Mouse (Mus musculus) right cerebral cortex, adult 2 months (tissue): Measurements from ENCODE around the gene Ngly1.

Experiments used
- DNase-seq, 2 experiments: peaks; one replicate each; pipeline ENCODE4 v3.0.0; 2021 to 2022; ENCODE audit warnings: low spot score in 2 of 2

Gene Ngly1

DNA sequence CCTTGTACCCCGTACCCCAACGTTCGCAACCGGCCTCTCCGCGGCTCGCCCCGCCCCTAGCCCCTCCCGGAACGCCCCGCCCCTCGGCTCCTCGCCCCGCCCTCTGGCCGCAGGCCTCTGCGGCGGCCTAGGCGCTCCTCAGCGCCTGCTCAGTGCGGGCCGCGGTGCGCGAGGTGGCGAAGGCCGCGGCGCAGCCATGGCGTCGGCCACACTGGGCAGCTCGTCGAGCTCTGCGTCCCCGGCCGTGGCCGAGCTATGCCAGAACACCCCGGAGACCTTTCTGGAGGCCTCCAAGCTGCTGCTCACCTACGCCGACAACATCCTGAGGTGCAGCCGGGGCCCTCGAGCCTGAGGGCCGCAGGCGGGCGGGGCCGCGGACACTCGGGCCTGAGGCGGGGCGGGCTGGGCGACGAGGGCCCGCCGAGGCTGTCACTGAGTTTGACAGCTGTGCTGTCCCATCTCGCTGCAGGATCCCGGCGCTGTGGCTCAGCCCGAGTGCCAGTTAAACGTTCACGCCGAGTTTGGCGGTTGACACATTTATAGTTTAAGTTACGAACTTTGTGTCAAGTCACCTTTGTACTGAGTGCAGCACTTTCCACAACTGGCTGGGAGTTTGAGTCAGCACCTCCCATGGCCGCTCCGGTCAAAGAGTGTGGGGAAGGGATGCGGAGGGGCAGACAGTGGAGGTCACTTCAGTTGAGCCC is at the start of gene Ngly1, which contains the start of gene Oxsm:
TSS of gene Ngly1 (plus strand) at position 110 of the 704 bp plus-strand sequence.
TSS of gene Oxsm (minus strand) at position 638 of the 704 bp plus-strand sequence.
- DNase-seq, result peak; percentile 75 to 81

DNA sequence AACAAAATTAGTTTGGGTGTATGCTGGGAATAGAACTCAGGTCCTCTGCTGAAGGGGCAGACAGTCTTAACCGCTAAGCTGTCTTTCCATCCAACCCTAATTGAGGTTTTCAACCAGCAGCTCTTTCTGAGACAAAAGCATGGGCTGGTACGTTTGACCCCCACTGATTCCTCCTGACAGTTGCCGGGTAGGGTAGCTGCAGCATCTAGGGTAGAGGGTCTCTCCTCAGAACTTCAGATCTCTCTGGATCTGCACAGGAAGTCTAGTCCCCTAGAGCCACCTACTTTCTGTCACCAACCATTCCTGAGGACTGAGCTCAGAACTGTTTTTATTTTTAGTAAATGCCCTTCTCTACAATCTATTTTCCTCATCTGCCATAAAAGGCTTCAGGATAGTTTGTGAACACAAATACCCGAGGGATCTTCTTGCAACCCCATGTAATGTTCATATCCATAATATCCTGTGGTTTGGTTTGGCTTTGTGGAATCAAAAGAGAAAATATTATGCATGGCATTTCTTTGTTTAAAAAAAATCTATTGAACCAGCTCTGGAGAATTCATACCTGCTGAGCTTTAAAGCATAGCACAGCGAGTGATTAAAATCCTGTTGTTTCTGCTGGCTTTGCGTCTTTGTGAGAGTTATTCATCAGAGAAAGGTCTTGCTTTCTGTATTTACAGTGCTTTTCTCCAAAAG is 48.7 kb upstream of the Ngly1 start:
- no peak for DNase-seq

DNA sequence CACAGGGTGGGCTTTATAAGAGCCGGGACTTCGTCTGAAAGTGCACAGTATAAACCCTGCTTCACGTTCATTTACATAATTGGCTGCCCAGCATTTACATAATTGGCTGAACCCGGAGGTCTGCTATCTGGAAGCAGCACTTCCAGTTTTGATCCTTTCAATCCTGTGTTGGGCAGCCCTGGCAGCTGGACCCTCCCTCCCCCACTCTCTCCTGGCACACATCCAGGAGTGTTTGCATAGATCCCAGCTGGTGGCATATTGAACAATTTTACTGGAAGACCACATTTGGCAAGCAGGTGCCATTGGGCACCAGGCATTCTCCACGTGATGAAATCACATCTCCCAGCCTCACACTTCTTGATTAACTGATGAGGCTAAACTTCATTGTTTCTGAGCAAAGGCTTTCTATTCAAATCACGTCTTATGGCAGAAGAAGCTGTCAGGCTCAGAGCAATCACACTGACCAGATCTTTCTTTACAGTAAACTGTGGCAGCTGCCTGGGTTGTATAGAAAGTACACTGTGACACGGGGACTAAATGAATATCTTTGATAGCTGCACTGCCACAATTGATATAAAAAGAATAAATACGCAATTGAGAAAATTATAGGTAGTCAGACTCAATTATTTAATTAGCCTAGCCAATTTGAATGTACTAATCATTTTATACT is 48.0 kb upstream of the Ngly1 start:
- DNase-seq, result peak; percentile 44 to 70

DNA sequence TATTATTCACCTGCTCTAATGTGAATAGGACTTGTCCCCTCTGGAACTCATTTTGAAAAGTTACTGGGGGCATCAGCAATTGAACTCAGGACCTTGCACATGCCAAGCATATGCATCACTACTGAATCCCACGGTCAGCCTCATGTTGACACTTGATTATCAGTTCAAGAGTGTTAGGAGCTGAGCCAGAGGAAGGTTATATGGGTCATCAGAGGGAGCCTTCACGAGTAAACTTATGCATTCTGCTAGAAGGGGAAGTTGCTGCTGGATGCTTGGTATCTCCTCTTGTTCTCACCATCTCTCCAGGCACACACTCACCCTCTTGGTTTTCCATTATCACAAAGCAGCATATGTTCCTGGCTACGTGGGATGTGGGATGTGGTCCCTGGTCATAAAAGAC is 47.4 kb upstream of the Ngly1 start:
- no peak for DNase-seq

DNA sequence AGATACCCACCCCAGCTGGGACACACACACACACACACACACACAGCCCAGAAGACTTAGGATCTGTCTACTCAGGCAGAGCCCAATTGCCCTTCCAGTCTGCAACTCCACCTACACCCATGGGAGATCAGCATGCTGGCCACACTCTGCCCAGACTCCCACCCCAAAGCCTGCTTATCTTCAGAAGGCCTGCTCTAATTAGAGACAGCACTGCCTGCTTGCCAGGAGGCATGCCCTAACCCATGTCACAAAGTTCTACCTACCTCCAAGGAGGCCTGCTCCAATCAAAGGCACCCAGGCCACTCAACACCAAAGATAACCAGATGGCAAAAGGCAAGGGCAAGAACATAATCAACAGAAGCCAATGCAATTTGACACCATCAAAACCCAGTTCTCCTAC is 41.4 kb upstream of the Ngly1 start:
- DNase-seq, result no peak

DNA sequence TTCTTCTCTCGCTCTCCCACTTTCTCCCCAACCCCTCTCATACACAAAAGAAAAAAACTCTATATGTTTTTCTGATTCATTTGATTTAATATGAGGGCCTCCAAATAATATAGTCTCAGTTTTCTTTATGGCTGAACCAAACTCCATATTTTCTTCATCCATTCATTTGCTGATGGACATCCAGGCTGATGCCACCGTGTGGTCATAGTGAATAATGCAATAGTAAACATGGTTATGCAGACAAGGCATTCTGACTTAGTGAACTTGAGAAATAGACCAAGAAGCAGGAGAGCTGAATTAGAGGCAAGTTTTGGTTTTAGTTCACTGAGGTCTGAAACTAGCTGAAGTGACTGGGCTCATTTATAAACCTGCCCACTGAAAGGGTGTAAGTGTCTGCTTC is 30.1 kb upstream of the Ngly1 start:
- no peak for DNase-seq

DNA sequence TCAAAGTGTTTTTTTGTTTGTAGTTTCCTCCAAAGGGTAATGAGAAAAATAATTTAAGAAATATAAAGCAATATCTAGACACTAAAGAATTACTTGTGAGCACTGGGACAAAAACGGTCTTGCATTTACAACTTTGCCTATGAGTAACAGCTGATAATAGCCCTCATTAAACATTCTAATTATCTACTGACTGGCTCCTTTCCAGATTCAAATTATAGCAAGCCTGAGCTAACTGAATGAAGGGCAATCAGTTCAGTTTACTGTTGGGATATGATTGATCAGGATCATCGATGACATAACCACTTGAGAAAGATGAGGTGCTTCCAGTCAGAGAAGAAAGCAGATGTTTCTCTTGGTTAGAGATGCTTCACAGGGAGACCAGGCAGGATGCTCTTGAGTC is 19.7 kb upstream of the Ngly1 start:
- DNase-seq, result no peak

DNA sequence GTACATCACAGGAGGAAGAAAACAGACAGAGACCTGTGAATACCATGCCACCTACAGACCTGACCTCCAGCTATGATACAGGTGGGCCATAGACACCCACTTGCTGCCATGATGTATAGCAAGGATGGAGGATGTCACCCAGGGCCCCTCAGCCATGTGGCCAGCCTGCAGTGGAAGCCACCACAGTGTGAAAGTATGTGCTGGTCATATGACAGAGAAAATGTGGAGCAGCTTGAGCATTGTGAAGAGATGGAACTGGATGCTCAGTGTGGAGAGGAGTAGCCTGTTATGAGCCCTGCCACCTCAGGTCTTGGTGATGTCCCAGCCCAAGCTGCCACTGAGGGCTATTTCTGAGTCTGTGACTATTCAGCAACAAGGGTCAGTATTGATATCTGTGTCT is 18.5 kb upstream of the Ngly1 start:
- DNase-seq, result no peak

DNA sequence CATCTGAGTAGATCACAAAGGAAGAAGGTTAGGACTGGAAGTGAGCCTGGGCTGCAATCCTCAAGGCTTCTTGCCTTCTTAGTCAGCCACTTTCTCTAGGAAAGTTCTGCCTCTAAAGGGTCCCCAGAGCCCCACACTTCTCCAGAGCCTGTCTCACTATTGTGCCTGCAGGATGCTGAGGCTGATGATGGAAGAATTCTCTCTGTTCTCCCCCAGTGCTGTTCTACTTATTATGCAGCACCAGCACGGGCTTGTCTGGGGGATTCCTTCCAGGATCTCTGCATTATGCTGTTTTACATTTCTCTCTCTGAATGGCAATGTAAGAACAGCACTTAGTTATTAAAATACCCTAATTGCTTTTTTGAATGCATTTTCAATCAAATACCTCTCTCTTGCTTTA is 15.6 kb upstream of the Ngly1 start:
- DNase-seq, result no peak

DNA sequence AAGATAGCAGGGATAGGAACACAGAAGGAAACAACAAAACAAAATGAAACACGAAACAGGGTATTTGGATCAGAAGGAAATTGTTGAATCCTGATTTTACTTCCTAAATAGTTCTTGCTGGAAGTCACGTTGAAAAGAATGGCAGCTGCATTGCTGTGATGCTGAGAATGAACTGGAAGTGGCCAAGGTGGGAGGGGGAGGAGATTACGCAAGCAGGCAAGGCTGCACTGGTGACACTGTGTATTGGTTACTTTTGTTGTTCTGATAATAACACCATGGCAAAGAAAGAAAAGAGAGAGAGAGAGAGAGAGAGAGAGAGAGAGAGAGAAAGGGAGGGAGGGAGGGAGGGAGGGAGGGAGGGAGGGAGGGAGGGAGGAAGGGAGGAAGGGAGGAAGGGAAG is 12.6 kb upstream of the Ngly1 start:
- no peak for DNase-seq

DNA sequence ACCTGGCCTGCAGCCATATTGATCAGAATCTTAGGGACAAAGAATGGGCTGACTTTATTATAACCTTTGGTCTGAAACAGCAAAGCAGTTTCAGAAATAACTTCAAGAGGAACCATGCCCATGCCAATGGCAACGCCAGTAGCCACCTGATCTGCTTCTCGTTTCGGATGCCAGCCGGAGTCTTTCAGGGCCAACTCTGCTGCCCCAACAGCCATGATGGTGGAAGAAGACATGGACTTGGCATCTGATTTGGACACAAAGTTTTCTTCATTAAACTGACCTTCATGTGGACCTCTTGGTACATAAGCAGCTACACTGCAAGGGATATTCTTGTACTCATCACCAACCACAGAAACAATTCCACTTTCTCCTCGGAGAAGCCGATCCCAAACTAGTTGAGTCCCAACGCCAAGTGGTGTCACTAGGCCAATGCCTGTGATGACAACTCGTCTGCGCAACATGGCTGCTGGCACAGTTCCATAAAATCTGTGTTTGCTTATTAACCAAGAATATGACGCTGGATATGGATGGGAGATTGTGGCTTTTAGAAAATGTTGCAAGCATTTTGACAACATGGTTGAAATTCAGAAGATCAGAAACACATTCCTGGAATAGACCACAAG is 6.8 kb upstream of the Ngly1 start:
- DNase-seq, result no peak

DNA sequence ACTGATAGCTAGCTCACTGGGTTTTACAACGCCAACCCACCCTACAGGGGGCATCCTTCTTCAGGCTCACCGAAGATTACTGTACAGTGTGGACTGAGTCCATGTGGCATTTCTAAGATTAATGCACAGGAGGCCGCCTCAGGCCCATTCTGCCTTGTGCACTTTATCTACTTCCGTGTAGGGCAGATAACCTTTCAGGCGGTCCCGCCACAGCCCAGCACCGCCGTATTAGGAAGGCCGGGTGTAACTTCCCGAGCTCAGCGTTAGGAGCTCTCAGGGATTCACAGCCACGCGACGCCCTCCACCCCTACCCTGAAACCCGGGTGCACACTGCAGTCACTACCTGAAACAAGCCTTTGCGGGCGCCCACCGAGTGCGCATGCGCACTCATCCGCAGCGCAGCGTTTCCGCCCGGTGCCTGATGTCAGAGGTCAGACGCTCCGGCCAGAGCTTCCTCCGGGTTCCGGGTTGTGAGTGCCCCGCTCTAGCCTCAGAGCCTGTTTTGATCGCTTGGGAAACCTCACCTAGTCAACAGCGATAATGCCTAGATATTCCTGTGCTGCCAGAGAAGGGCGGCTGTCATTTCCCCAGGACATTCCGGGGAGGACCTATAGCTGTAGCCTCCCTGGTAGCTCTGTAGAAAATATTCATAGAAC is 6.0 kb upstream of the Ngly1 start:
- peak; percentile 90 to 91 for DNase-seq

DNA sequence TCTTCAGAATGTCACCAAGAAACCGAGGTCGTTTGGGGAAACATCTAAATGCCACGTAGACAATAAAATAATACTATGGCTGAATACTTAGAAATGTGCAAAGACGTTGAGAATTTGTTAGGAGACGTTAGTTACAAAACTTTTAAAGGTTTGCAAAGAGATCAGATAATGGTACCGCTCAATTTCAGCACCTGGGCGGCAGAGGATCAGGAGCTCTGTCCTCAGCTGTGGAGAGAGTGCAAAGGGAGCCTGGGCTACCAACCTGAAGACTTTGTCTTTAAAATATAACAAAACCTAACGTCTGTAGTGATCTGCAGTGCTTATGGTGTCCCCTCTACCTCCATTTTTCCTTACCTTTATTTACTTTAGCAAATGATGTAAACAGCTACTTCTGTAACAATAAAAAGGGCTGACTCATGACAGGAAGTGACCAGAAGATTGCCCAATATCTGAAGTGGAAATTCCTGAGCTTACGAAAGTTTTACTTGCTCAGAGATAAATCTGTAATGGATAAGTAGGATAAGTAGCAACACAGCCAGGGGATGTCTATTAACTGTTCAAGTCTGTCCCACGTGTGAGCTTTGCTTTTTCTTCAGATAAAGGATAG is 5.4 kb upstream of the Ngly1 start:
- DNase-seq, result no peak

DNA sequence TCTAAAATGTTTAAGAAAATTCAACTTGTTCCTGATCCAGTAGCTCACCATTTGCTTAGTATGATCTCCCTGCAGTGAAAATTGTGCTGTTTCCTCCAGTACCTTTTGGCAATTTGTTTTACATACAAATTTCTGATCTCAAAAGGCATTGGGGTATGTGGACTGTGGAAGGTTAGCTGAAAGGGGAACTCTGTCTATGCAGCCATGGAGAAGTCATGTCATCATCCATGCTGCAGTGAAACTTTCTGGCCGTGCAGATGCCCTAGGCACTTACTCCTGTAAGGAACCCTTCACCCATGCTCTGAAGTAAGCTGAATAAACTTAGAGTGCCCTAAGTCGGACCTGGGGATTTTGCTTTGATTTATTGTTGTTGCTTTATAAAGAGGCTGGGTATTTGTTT is 4.7 kb upstream of the Ngly1 start:
- no peak for DNase-seq

DNA sequence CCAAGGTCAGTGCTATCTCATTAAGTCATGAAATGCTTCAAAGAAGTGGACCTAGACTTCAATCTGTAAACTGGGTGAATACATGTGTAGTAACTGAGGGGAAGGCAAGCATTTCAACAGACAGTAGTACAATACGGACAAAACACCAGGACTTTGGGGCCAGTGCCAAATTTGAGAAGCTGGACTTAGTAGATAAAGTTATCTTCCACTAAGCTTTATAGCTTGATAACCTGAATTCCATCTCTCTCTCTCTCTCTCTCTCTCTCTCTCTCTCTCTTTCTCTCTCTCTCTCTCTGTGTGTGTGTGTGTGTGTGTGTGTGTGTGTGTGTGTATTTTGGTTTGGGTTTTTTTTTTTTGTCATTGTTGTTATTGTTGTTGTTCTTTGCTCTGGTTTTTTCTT is 4.0 kb upstream of the Ngly1 start:
- DNase-seq, result no peak

DNA sequence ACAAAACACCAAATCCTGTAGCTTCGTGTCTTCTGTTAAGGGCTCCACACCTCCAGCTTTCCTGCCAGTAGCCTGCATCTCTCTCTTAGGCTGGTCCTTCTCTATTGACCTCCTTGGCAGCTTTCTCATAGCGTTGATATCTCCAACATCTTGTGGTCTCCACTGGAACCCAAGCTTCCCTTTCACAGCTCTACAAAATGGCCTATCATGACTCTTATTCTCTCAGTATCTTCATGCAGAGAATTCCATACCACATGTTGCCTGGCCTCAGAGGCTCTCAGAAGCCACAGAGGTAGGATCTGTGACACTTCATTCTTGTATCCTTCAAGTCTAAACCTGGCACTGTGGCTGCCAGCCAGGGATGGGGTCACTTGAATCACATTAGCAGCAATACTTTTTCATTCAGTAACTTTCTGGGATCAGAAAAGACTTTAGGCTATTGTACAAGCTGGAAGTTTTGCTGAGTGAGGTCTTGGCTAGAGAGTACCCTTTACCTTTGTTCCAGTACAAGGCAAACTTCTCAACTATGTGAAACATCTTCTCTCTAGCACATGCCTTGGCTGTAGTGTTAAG is 2.7 kb upstream of the Ngly1 start:
- DNase-seq, result no peak

DNA sequence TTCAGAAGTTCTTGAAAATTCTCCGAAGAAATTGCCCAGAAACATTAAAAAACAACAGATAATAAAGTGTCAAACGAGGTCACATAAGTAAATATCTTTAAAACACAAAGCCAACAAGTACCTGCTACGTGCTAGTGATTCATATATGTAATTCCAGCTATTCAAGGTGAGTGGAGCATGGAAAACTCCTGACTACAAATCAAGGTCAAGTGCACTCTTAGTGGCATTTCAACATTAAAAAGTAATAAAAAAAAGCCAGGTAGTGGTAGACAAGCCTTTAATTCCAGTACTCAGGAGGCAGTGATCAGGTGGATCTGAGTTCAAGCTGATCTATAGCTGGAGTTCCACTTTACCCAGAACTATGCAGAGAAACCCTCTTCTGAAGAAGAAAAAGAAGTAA is 945 bp upstream of the Ngly1 start:
- DNase-seq, result no peak

DNA sequence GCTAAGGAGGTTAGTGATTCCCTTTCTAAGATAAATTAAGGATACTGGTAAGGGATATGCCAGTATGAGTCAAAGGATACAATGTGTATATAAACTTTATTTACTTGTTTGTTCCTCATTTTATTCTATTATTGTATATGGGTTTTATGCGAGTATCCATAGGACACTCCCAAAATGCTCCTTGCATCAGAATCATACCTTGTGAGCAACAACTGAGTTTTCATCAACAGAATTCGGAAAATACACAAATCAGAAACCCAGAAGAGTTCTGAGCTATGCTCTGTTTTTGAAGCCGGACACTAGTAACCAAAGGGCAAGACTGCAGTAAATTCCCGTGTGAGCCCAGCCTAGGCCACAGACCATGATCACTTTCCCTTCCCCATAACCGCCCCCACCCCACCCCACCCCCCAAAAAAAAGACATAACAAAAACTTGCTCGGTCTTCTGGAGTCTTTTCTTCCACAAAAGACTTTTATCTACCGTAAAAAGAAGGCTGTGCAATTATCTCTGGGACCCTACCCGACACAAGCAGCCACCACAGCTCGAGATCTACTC is 400 bp upstream of the Ngly1 start:
- no peak for DNase-seq

DNA sequence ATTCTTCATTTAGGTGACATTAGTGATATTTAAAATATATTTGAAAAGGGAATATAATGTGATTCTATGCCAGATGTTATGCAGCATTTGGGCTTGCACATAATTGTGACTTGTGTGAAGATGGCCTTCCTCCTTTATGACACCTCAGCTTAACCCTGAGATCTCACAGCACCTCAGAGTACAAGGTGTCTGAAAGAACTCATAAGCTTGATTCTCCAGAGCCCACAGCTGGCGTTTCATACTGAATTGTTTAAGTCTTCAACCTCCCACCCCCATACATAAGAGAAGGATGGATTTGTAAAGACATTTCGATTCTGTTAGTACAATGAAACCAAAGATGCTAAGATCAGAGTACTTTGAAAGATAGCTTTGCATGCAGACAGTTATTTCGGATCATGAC is 1.0 kb downstream of the Ngly1 start:
- no peak for DNase-seq

DNA sequence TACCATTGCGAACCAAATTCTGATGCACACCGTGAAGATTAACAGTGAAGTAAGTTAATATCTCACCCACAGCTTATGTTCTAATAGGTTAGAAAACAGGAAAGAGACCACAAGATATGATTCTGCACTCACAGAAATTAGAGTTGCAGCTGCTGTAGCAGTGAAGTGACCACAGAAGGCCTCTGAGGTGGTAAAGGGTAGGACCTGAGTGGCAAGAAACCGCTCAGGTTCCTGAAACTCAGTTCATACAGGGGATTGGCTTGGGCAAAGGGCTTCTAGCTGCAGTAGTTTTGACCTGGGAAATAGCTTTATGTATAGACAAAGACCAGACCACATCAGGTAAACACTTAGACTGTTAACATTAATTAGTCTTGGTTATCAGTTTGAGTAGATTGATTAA is 6.7 kb downstream of the Ngly1 start:
- DNase-seq, result no peak

DNA sequence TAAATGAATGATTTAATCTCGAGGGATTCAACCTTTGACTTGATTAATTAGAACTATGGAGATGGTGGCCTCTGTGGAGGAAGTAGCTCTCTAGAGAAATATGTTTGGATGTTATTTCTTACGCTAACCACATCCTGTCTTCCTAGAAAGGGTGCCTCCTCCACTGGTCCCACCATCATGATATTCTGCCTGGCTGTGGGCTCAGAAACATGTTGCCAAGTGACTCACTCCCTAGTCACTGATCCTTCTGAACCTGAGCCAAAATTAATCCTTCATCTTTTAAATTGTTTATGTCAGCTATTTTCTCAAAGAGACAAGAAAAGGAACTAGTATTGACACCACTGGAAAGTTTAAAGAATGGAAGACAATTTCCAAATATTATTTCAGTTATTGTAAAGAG is 7.1 kb downstream of the Ngly1 start:
- no peak for DNase-seq
